Mouse (Mus musculus): Measurements from ENCODE around the gene Zbtb22. TPM values are rescaled to one million over a fixed set of nuclear protein-coding genes. Genes with fewer than 3 reads are reported as not detected.
"Not testable (repeated sequence)": the region's sequence is repeated elsewhere in the genome, so short reads cannot be mapped to it uniquely, and the experiment has no call there.

The Zbtb22 gene
- polyA plus RNA-seq, 1 experiment, result 14.8 TPM

DNA sequence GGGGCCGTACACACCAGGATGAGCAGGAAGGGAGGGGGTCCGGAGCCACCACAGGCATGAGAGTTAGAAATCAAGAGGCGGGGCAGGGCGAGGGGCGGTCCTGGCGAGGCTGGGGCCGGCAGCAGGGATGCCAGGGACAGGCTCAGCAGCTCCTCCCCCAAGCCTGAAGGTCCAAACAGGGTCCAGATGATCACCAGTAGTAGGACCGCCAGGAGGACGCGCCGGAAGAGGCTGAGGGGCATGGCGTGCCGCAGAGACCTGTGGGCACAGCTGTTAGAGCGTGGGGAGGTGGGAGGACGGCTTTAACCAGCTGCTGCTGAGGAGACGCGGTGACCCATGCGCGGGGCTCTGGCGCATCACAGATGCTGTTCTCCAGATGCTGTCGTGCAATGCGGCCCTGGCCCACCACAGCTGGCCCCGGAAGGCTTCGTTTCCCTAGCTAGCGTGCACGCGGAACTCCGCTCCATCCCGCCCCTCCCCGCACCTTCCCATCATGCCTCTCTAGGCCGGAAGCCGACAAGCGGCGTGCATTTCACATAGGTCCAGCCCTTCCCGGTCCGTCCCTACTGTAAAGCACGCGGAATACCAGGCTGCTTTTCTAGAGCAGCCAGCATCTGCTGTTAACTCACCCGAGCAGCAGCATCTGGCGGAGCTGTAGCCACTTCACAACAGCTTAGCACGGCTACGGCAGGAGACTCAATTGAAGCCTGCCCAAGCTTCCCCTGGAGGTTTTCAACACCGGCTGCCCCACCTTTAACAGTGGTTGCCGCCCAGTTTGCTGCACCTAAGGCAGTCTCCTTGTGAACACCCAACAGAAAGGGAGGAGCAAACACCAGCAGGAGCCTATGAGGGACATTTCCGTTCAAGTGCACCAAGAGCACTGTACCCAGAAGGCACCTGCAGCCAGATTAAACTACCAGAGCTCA lies 35.6 kb downstream of the Zbtb22 start, which contains the start of gene B3galt4:
Gene B3galt4 (minus strand): TSS at position 468 of the 926 bp plus-strand sequence.
- Histone ChIP-seq H3K27ac (ENCODE audit: insufficient read depth, low read length) (peak within 1 kb of the TSS; percentile 56), H3K4me1 (ENCODE audit: control insufficient read depth, insufficient read depth, low read length) (no peaks in the 10 kb centered on the region), H3K36me3 (ENCODE audit: control insufficient read depth, insufficient read depth, low read length, poor library complexity, severe bottlenecking) (peaks cover 38% of the 10 kb centered on the region), H3K9me3 (replicated peaks; ENCODE audit: control insufficient read depth, insufficient read depth, low read length, poor library complexity, severe bottlenecking) (no peaks in the 10 kb centered on the region), H3K4me3 (ENCODE audit: low read depth, low read length) (peak within 1 kb of the TSS; percentile 48), H3K27me3 (ENCODE audit: control insufficient read depth, insufficient read depth, low read length, poor library complexity, severe bottlenecking) (no peaks in the 10 kb centered on the region), H3K9ac (ENCODE audit: low read depth, poor library complexity, severe bottlenecking) (peak within 1 kb of the TSS; percentile 7)
- TF ChIP-seq POLR2A (IDR thresholded peaks at IDR 0.05; ENCODE audit: insufficient read depth, low read length) (peak; percentile 4), EP300 (IDR thresholded peaks at IDR 0.05; ENCODE audit: insufficient read depth, low read depth, low read length) (0 out of 2 replicates have a peak, but pooled peaks have one; percentile 28), CTCF (IDR thresholded peaks at IDR 0.05; ENCODE audit: low read depth, low read length) (no peak)

DNA sequence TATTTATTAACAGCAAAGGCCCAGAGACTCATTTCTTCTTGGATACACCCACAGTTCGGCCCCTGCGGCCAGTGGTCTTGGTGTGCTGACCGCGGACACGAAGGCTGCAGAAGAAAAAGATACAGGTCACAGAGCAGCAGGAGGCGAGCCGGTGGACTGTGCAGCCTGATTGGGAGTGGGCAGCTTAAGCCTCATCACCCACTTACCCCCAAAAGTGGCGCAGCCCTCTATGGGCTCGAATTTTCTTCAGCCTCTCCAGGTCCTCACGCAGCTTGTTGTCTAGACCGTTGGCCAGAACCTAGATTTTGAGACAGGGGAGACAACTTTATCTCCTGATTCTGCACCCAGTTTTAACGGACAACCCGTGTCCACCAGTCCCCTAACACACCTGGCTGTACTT lies 36.3 kb downstream of the Zbtb22 start:
- not testable (repeated sequence) for H3K4me1 ChIP-seq (ENCODE audit: control insufficient read depth, insufficient read depth, low read length); H3K9ac ChIP-seq (ENCODE audit: low read depth, poor library complexity, severe bottlenecking); H3K9me3 ChIP-seq (replicated peaks; ENCODE audit: control insufficient read depth, insufficient read depth, low read length, poor library complexity, severe bottlenecking); H3K27me3 ChIP-seq (ENCODE audit: control insufficient read depth, insufficient read depth, low read length, poor library complexity, severe bottlenecking)
- peak overlapping the region; percentile 56 for H3K27ac ChIP-seq (ENCODE audit: insufficient read depth, low read length)
- H3K4me3 ChIP-seq (ENCODE audit: low read depth, low read length), result peak overlapping the region; percentile 4
- H3K36me3 ChIP-seq (ENCODE audit: control insufficient read depth, insufficient read depth, low read length, poor library complexity, severe bottlenecking), result peaks cover 38% of the 10 kb centered on the region

DNA sequence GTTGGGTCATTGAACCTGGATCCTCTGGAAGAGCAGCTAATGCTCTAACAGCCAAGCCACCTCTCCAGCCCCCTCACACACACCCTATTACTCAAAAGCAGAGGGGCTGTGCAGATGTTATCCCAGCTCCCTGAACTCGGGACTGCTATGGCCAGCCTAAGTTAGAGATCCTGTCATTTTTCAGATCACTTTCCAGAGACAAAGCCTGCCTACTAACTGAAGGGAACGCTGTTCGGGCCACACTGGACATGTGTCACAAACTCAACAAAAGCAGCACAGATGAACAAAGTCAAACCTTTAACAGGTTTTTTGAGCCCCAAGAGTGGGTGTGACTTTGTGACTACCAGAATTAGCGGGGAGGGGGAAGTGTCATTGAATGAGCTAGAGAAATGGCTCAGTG lies 37.2 kb downstream of the Zbtb22 start:
- H3K4me3 ChIP-seq (ENCODE audit: low read depth, low read length), result peak overlapping the region; percentile 7; the same call in 1 of the 2 replicates
- no peaks in the 10 kb centered on the region for H3K9me3 ChIP-seq (replicated peaks; ENCODE audit: control insufficient read depth, insufficient read depth, low read length, poor library complexity, severe bottlenecking)
- H3K27ac ChIP-seq (ENCODE audit: insufficient read depth, low read length), result peak overlapping the region; percentile 56
- H3K9ac ChIP-seq (ENCODE audit: low read depth, poor library complexity, severe bottlenecking), result peak overlapping the region; percentile 88; the same call in 1 of the 2 replicates
- H3K27me3 ChIP-seq (ENCODE audit: control insufficient read depth, insufficient read depth, low read length, poor library complexity, severe bottlenecking), result no peaks in the 10 kb centered on the region
- TF ChIP-seq POLR2A (IDR thresholded peaks at IDR 0.05; ENCODE audit: insufficient read depth, low read length) (no peak), EP300 (IDR thresholded peaks at IDR 0.05; ENCODE audit: insufficient read depth, low read depth, low read length) (no peak), CTCF (IDR thresholded peaks at IDR 0.05; ENCODE audit: low read depth, low read length) (no peak)
- no peaks in the 10 kb centered on the region for H3K4me1 ChIP-seq (ENCODE audit: control insufficient read depth, insufficient read depth, low read length)
- H3K36me3 ChIP-seq (ENCODE audit: control insufficient read depth, insufficient read depth, low read length, poor library complexity, severe bottlenecking), result peaks cover 38% of the 10 kb centered on the region

DNA sequence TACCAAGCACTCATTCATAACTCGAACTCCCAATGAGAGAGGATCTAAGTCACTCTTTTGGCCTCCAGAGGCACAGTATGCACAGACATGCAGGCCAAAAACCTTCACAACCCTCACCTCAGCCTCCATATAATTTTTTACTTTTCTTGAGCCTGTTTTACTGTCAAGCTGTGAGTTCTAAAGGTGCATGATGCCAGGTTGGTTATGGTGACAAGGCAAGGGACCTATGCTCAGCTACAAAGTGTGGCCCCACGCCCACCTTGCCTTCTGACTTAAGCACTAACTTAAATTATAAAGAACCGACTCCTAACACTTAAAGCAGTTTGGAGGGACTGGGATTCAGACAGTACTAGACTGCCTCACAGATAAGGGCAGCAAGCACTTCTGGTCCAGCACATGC lies 37.6 kb downstream of the Zbtb22 start:
- Histone ChIP-seq H3K4me1 (ENCODE audit: control insufficient read depth, insufficient read depth, low read length) (no peaks in the 10 kb centered on the region), H3K9ac (ENCODE audit: low read depth, poor library complexity, severe bottlenecking) (peak overlapping the region; percentile 88), H3K9me3 (replicated peaks; ENCODE audit: control insufficient read depth, insufficient read depth, low read length, poor library complexity, severe bottlenecking) (no peaks in the 10 kb centered on the region), H3K4me3 (ENCODE audit: low read depth, low read length) (peak overlapping the region; percentile 31), H3K36me3 (ENCODE audit: control insufficient read depth, insufficient read depth, low read length, poor library complexity, severe bottlenecking) (peaks cover 38% of the 10 kb centered on the region), H3K27me3 (ENCODE audit: control insufficient read depth, insufficient read depth, low read length, poor library complexity, severe bottlenecking) (no peaks in the 10 kb centered on the region), H3K27ac (ENCODE audit: insufficient read depth, low read length) (peak overlapping the region; percentile 56)
- TF ChIP-seq POLR2A (IDR thresholded peaks at IDR 0.05; ENCODE audit: insufficient read depth, low read length) (no peak), CTCF (IDR thresholded peaks at IDR 0.05; ENCODE audit: low read depth, low read length) (no peak), EP300 (IDR thresholded peaks at IDR 0.05; ENCODE audit: insufficient read depth, low read depth, low read length) (no peak)

DNA sequence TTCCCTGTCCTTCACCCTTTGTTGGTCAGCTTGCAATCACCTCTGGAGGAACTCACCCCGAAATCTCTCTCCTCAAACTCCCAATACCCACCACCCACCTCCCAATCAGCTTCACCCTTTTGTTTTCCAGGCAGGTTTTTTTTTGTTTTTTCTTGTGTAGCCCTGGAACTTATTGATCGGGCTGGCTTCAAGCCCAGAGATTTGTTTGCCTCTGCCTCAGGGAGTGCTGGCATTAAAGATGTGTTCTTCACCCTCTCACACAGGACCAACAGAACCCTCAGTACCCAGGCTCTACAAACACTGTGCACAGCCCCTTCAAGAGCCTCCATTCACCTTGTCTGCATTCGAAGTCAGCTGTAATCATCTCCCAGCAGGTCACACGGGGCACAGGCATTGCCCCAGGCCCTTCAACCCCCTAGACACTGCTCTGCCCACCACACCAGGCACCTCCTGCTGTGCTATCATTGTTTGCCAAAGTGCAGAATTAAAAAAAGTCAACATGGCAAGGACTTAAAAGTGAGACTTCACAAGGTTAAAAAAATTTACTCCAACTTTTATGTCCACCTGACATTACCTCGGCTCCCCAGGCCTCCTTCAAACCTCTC lies 38.4 kb downstream of the Zbtb22 start:
- H3K4me3 ChIP-seq (ENCODE audit: low read depth, low read length), result peak overlapping the region; percentile 87
- H3K27ac ChIP-seq (ENCODE audit: insufficient read depth, low read length), result peak overlapping the region; percentile 56
- TF ChIP-seq POLR2A (IDR thresholded peaks at IDR 0.05; ENCODE audit: insufficient read depth, low read length), result no peak
- no peak for TF ChIP-seq CTCF (IDR thresholded peaks at IDR 0.05; ENCODE audit: low read depth, low read length)
- TF ChIP-seq EP300 (IDR thresholded peaks at IDR 0.05; ENCODE audit: insufficient read depth, low read depth, low read length), result no peak
- peaks cover 38% of the 10 kb centered on the region for H3K36me3 ChIP-seq (ENCODE audit: control insufficient read depth, insufficient read depth, low read length, poor library complexity, severe bottlenecking)
- no peaks in the 10 kb centered on the region for H3K9me3 ChIP-seq (replicated peaks; ENCODE audit: control insufficient read depth, insufficient read depth, low read length, poor library complexity, severe bottlenecking)
- no peaks in the 10 kb centered on the region for H3K27me3 ChIP-seq (ENCODE audit: control insufficient read depth, insufficient read depth, low read length, poor library complexity, severe bottlenecking)
- peak overlapping the region; percentile 88 for H3K9ac ChIP-seq (ENCODE audit: low read depth, poor library complexity, severe bottlenecking)
- no peaks in the 10 kb centered on the region for H3K4me1 ChIP-seq (ENCODE audit: control insufficient read depth, insufficient read depth, low read length)
